Mouse (Mus musculus) thymus, adult 2 months (tissue): ENCODE data around the gene Olfr1489.
"Not testable (repeated sequence)": the region's sequence is repeated elsewhere in the genome, so short reads cannot be mapped to it uniquely, and the experiment has no call there.

Experiments used
- CTCF ChIP-seq: fragments of 200-500 bp; IDR thresholded peaks from 2 replicates; pipeline ENCODE4 v1.5.1; 2012; ENCODE audit warnings: mild to moderate bottlenecking, control low read depth, low read length, moderate library complexity, borderline replicate concordance; ENCODE audit not compliant: control insufficient read depth, poor library complexity, insufficient read depth; ENCODE audit errors: extremely low read depth
- POLR2A ChIP-seq: fragments of 200-500 bp; IDR thresholded peaks from 2 replicates; pipeline ENCODE4 v1.6.1; 2012; ENCODE audit warnings: mild to moderate bottlenecking, low read length, control low read depth, moderate library complexity; ENCODE audit not compliant: control insufficient read depth, poor library complexity, insufficient read depth; ENCODE audit errors: extremely low read depth

DNA sequence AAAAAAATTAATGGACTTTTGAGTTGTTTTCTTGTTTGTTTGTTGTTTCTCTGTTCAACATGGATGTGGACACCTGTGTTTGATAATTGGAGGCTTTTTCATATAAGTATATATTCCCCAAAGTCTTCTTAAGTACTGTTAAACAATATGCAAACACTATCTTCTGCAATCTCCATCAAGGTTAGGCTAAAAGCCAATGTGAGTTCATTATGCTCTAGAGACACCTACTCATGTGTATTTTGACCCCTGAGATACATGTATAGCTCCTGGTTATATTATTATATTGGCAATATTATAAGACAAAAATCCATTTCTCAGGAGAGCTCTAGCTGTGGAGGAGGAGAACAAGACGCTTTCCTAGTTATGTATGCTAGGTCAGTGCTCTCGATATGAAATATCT, 14.3 kb upstream of the Olfr1489 start, which contains the start of gene Olfr1487:
- not testable (repeated sequence) for TF ChIP-seq POLR2A, CTCF
